Mouse (Mus musculus) R1 (cell line): ENCODE data around the gene Chrm3.

ENCODE experiments used
- DNase-seq: peaks from one replicate; pipeline ENCODE4 v3.0.0-alpha.2; 2018; ENCODE audit warnings: low read depth, low spot score

The Chrm3 gene

GRCm38 (mm10) chr13:9895045-9895625 lies 465.5 kb downstream of the Chrm3 start:
- DNase-seq, result no peak

- DNase-seq, result no peak
Measured at GRCm38 (mm10) chr13:9891088-9891487, 469.6 kb downstream of the Chrm3 start.

- DNase-seq, result no peak
Measured at GRCm38 (mm10) chr13:9890460-9890859, 470.2 kb downstream of the Chrm3 start.

- no peak for DNase-seq
Measured at GRCm38 (mm10) chr13:9889954-9890353, 470.7 kb downstream of the Chrm3 start.

GRCm38 (mm10) chr13:9888284-9888683 lies 472.4 kb downstream of the Chrm3 start:
- DNase-seq, result no peak

- no peak for DNase-seq
Measured at GRCm38 (mm10) chr13:9887261-9887660, 473.4 kb downstream of the Chrm3 start.

GRCm38 (mm10) chr13:9886465-9887135 lies 474.0 kb downstream of the Chrm3 start:
- DNase-seq, result no peak

GRCm38 (mm10) chr13:9882362-9883282 lies 478.0 kb downstream of the Chrm3 start:
- DNase-seq, result peak; percentile 70

GRCm38 (mm10) chr13:9881930-9882329 lies 478.7 kb downstream of the Chrm3 start:
- no peak for DNase-seq

GRCm38 (mm10) chr13:9880401-9880800 lies 480.2 kb downstream of the Chrm3 start:
- no peak for DNase-seq

GRCm38 (mm10) chr13:9878596-9879010 lies 482.0 kb downstream of the Chrm3 start:
- DNase-seq, result no peak

GRCm38 (mm10) chr13:9873377-9873776 lies 487.3 kb downstream of the Chrm3 start:
- DNase-seq, result no peak

- no peak for DNase-seq
Measured at GRCm38 (mm10) chr13:9866161-9866560, 494.5 kb downstream of the Chrm3 start.

- no peak for DNase-seq
Measured at GRCm38 (mm10) chr13:9847515-9847914, 513.1 kb downstream of the Chrm3 start.

GRCm38 (mm10) chr13:9846543-9847434 lies 513.9 kb downstream of the Chrm3 start:
- peak; percentile 34 for DNase-seq

GRCm38 (mm10) chr13:9834146-9834679 lies 526.4 kb downstream of the Chrm3 start:
- DNase-seq, result peak; percentile 50

GRCm38 (mm10) chr13:9826227-9826626 lies 534.4 kb downstream of the Chrm3 start:
- peak; percentile 73 for DNase-seq
